Mouse (Mus musculus) MEL (cell line): ENCODE measurements around the gene Atp5e. TPM values are rescaled to one million over a fixed set of nuclear protein-coding genes. Genes with fewer than 3 reads are reported as not detected.

Source experiments
- DNase-seq: peaks from one replicate; pipeline ENCODE4 v3.0.0; 2011; ENCODE audit warnings: low read depth, low spot score
- H3K27ac ChIP-seq: 2 replicates; pipeline ENCODE4 v1.5.1; 2012; ENCODE audit warnings: low read depth, mild to moderate bottlenecking, control low read depth, low read length, moderate library complexity; ENCODE audit not compliant: control insufficient read depth
- H3K27me3 ChIP-seq, 2 experiments: fragments of 150-350 bp in 1 of 2; sonication (generic) in 1 of 2; 2 replicates each; pipeline ENCODE4 v1.6.1; 2012; ENCODE audit warnings: low read length in 2 of 2, mild to moderate bottlenecking in 2 of 2, improper control_type of control experiment in 1 of 2, moderate library complexity in 1 of 2; ENCODE audit not compliant: insufficient read depth in 2 of 2, control insufficient read depth in 1 of 2
- H3K36me3 ChIP-seq, 2 experiments: 2 replicates each; pipeline ENCODE4 v1.6.1; 2012 to 2014; ENCODE audit warnings: low read length in 2 of 2, improper control_type of control experiment in 1 of 2, inconsistent platforms in 1 of 2, mild to moderate bottlenecking in 1 of 2; ENCODE audit not compliant: insufficient read depth in 2 of 2, control insufficient read depth in 1 of 2
- H3K4me1 ChIP-seq, 2 experiments: fragments of 150-350 bp in 1 of 2; sonication (generic) in 1 of 2; 2 replicates each; pipeline ENCODE4 v1.6.1; 2012; ENCODE audit warnings: low read length in 2 of 2, improper control_type of control experiment in 1 of 2, mild to moderate bottlenecking in 1 of 2; ENCODE audit not compliant: insufficient read depth in 2 of 2, control insufficient read depth in 1 of 2
- H3K4me3 ChIP-seq, 2 experiments: fragments of 150-350 bp in 1 of 2; sonication (generic) in 1 of 2; 2 replicates each; pipeline ENCODE4 v1.5.1; 2012; ENCODE audit warnings: low read depth in 2 of 2, low read length in 2 of 2, mild to moderate bottlenecking in 2 of 2, moderate library complexity in 2 of 2, control low read depth in 1 of 2, improper control_type of control experiment in 1 of 2; ENCODE audit not compliant: control insufficient read depth in 1 of 2, insufficient read depth in 1 of 2
- H3K79me2 ChIP-seq: 2 replicates; pipeline ENCODE4 v1.6.1; 2012; ENCODE audit warnings: mild to moderate bottlenecking, low read length, moderate library complexity; ENCODE audit not compliant: control insufficient read depth, poor library complexity, insufficient read depth
- H3K9ac ChIP-seq: 2 replicates; pipeline ENCODE4 v1.6.1; 2012; ENCODE audit warnings: low read depth, mild to moderate bottlenecking, control low read depth, low read length, moderate library complexity; ENCODE audit not compliant: control insufficient read depth, poor library complexity, severe bottlenecking
- H3K9me3 ChIP-seq: fragments of 150-350 bp; sonication (generic); replicated peaks from 2 replicates; pipeline ENCODE4 v1.6.1; 2012; ENCODE audit warnings: mild to moderate bottlenecking, low read length, improper control_type of control experiment, moderate library complexity; ENCODE audit not compliant: insufficient read depth
- BHLHE40 ChIP-seq: IDR thresholded peaks from 2 replicates; pipeline ENCODE4 v1.6.1; 2012; ENCODE audit warnings: low read depth, mild to moderate bottlenecking, inconsistent platforms, low read length, improper control_type of control experiment, borderline replicate concordance
- CHD1 ChIP-seq: IDR thresholded peaks from 2 replicates; pipeline ENCODE4 v1.6.1; 2012; ENCODE audit warnings: low read depth, mild to moderate bottlenecking, inconsistent platforms, low read length, improper control_type of control experiment
- EP300 ChIP-seq, 2 experiments: IDR thresholded peaks; 2 replicates each; pipeline ENCODE4 v1.6.1; 2011; ENCODE audit warnings: improper control_type of control experiment in 2 of 2, low read length in 2 of 2, low read depth in 1 of 2, mild to moderate bottlenecking in 1 of 2
- GATA1 ChIP-seq: IDR thresholded peaks from 2 replicates; pipeline ENCODE4 v1.6.1; 2011; ENCODE audit warnings: low read depth, low read length, improper control_type of control experiment
- JUND ChIP-seq: IDR thresholded peaks from 2 replicates; pipeline ENCODE4 v1.6.1; 2011; ENCODE audit warnings: low read depth, mild to moderate bottlenecking, improper control_type of control experiment, low read length
- KAT2A ChIP-seq: conservative IDR thresholded peaks from 2 replicates; pipeline ENCODE4 v1.6.1; 2012; ENCODE audit warnings: low read depth, low read length, improper control_type of control experiment, inconsistent platforms
- MAX ChIP-seq: IDR thresholded peaks from 2 replicates; pipeline ENCODE4 v1.6.1; 2011; ENCODE audit warnings: low read length, improper control_type of control experiment
- MAZ ChIP-seq: IDR thresholded peaks from 2 replicates; pipeline ENCODE4 v1.6.1; 2012; ENCODE audit warnings: low read depth, mild to moderate bottlenecking, inconsistent platforms, low read length, improper control_type of control experiment
- MEF2A ChIP-seq: IDR thresholded peaks from 2 replicates; pipeline ENCODE4 v1.6.1; 2014; ENCODE audit warnings: low read depth, mild to moderate bottlenecking, inconsistent platforms, low read length, improper control_type of control experiment; ENCODE audit not compliant: poor library complexity, insufficient replicate concordance, severe bottlenecking; ENCODE audit errors: extremely low read depth
- MYC ChIP-seq: IDR thresholded peaks from 2 replicates; pipeline ENCODE4 v1.6.1; 2011; ENCODE audit warnings: low read depth, mild to moderate bottlenecking, low read length, improper control_type of control experiment, moderate library complexity
- NRF1 ChIP-seq: IDR thresholded peaks from 2 replicates; pipeline ENCODE4 v1.6.1; 2014; ENCODE audit warnings: low read depth, mild to moderate bottlenecking, inconsistent platforms, low read length, improper control_type of control experiment, moderate library complexity; ENCODE audit not compliant: poor library complexity, insufficient read depth, severe bottlenecking
- POLR2A ChIP-seq, 2 experiments: IDR thresholded peaks; 2 replicates each; pipeline ENCODE4 v1.6.1; 2011 to 2012; ENCODE audit warnings: low read length in 2 of 2, mild to moderate bottlenecking in 2 of 2, control low read depth in 1 of 2, improper control_type of control experiment in 1 of 2, low read depth in 1 of 2, moderate library complexity in 1 of 2; ENCODE audit not compliant: control insufficient read depth in 1 of 2, insufficient read depth in 1 of 2, poor library complexity in 1 of 2
- POLR2AphosphoS5 ChIP-seq: IDR thresholded peaks from 2 replicates; pipeline ENCODE4 v1.6.1; 2012; ENCODE audit warnings: low read depth, borderline replicate concordance, mild to moderate bottlenecking, inconsistent platforms, low read length, moderate library complexity, mixed read lengths
- RAD21 ChIP-seq: IDR thresholded peaks from 2 replicates; pipeline ENCODE4 v1.6.1; 2011; ENCODE audit warnings: mild to moderate bottlenecking, low read depth, low read length, improper control_type of control experiment
- RCOR1 ChIP-seq: IDR thresholded peaks from 2 replicates; pipeline ENCODE4 v1.6.1; 2012; ENCODE audit warnings: low read depth, mild to moderate bottlenecking, inconsistent platforms, low read length, improper control_type of control experiment
- SIN3A ChIP-seq: IDR thresholded peaks from 2 replicates; pipeline ENCODE4 v1.6.1; 2012; ENCODE audit warnings: low read length, improper control_type of control experiment, inconsistent platforms
- TAL1 ChIP-seq: IDR thresholded peaks from 2 replicates; pipeline ENCODE4 v1.6.1; 2012; ENCODE audit warnings: mild to moderate bottlenecking, inconsistent platforms, low read length, moderate library complexity, mixed read lengths
- TBP ChIP-seq: IDR thresholded peaks from 2 replicates; pipeline ENCODE4 v1.8.0; 2011; ENCODE audit warnings: low read depth, low read length, improper control_type of control experiment
- TCF12 ChIP-seq: IDR thresholded peaks from 2 replicates; pipeline ENCODE4 v1.6.1; 2014; ENCODE audit warnings: low read depth, mild to moderate bottlenecking, inconsistent platforms, low read length, improper control_type of control experiment, moderate library complexity
- USF1 ChIP-seq: IDR thresholded peaks from 2 replicates; pipeline ENCODE4 v1.6.1; 2014; ENCODE audit warnings: low read depth, mild to moderate bottlenecking, inconsistent platforms, low read length, improper control_type of control experiment, moderate library complexity
- ZMIZ1 ChIP-seq: IDR thresholded peaks from 2 replicates; pipeline ENCODE4 v1.6.1; 2012; ENCODE audit warnings: low read depth, mild to moderate bottlenecking, inconsistent platforms, low read length, improper control_type of control experiment, moderate library complexity
- polyA plus RNA-seq, 2 experiments: library from polyadenylated mRNA; stranded (reverse) in 1 of 2; unstranded in 1 of 2; fragments of >175 nt in 1 of 2; fragments of >200 nt in 1 of 2; gene quantifications; 2 replicates each; pipeline versions ENCODE4 v1.2.1 to v1.2.4; 2012; ENCODE audit warnings: low replicate concordance in 2 of 2, low read depth in 1 of 2; ENCODE audit not compliant: insufficient read length in 2 of 2, insufficient read depth in 1 of 2, missing spikeins in 1 of 2
- total RNA-seq: library from RNA; depleted of rRNA; stranded (reverse); fragments of 300-350 nt; gene quantifications from 2 replicates; pipeline ENCODE4 v1.2.3, GENCODE M21; 2012

The Atp5e gene
- total and polyA plus RNA-seq, 3 experiments = 225 to 561 TPM; not detected in 1

- TF ChIP-seq MEF2A (no peak), TBP (no peak), MAZ (no peak), GATA1 (peak; percentile 99), POLR2AphosphoS5 (no peak), KAT2A (no peak), CHD1 (no peak), MAX (no peak; the same call in 1 of the 2 replicates), MYC (peak; percentile 49; the same call in 1 of the 2 replicates), ZMIZ1 (no peak), JUND (no peak), NRF1 (no peak), EP300 (IDR thresholded peaks at IDR 0.05; ENCODE audit: low read depth in 1 of 2, low read length in 2 of 2) (peak; percentile 37 to 74; a peak in 2 of 4 replicates), TAL1 (peak; percentile 57), POLR2A (IDR thresholded peaks at IDR 0.05; ENCODE audit: control insufficient read depth in 1 of 2, insufficient read depth in 1 of 2, low read depth in 1 of 2, low read length in 2 of 2, poor library complexity in 1 of 2) (peak in 1 of 2 experiments; percentile 36; a peak in 1 of 4 replicates), TCF12 (0 out of 2 replicates have a peak, but pooled peaks have one; percentile 20), RAD21 (no peak)
Observed at GRCm38 (mm10) chr2:174470333-174470732, 6.4 kb upstream of the Atp5e start (continued).

- peak overlapping the region; percentile 67 for H3K9ac ChIP-seq
- no peaks in the 10 kb centered on the region for H3K27me3 ChIP-seq
- peak overlapping the region; percentile 53 to 73 for H3K4me3 ChIP-seq
- peak; percentile 30 for DNase-seq
- TF ChIP-seq BHLHE40 (no peak), SIN3A (no peak), RCOR1 (no peak), USF1 (no peak)
- H3K36me3 ChIP-seq = peaks cover 5 to 6% of the 10 kb centered on the region in 2 experiments
- peaks cover 14% of the 10 kb centered on the region for H3K79me2 ChIP-seq
- no peaks in the 10 kb centered on the region for H3K9me3 ChIP-seq
- H3K27ac ChIP-seq = peak overlapping the region; percentile 25
- peaks cover 2 to 7% of the 10 kb centered on the region in 2 experiments; a peak in 2 of 4 replicates for H3K4me1 ChIP-seq
Observed at GRCm38 (mm10) chr2:174463370-174463769, 535 bp downstream of the Atp5e start.
